Mouse (Mus musculus) liver, adult 2 months (tissue): ENCODE measurements around the gene Fam151a.

Source experiments
- CTCF ChIP-seq: fragments of 200-500 bp; IDR thresholded peaks from 2 replicates; pipeline ENCODE4 v1.5.1; 2011; ENCODE audit warnings: low read depth, low read length, control low read depth
- POLR2A ChIP-seq: fragments of 200-500 bp; IDR thresholded peaks from 2 replicates; pipeline ENCODE4 v1.6.1; 2011; ENCODE audit warnings: low read length, control low read depth; ENCODE audit not compliant: insufficient read depth; ENCODE audit errors: extremely low read depth

GRCm38 (mm10) chr4:106745862-106746261 is 12.2 kb downstream of the Fam151a start:
- no peak for TF ChIP-seq POLR2A
- TF ChIP-seq CTCF = no peak
